Mouse (Mus musculus): Measurements from ENCODE around the gene Kcng1. TPM values are rescaled to one million over a fixed set of nuclear protein-coding genes. Genes with fewer than 3 reads are reported as not detected.

The Kcng1 gene
- total and polyA plus RNA-seq, 3 experiments: not detected

GRCm38 (mm10) chr2:168299650-168300049, 18.1 kb upstream of the Kcng1 start:
- TF ChIP-seq MYC (IDR thresholded peaks at IDR 0.05; ENCODE audit: low read depth, low read length) (no peak), ZKSCAN1 (IDR thresholded peaks at IDR 0.05; ENCODE audit: low read depth, low read length) (no peak), EP300 (IDR thresholded peaks at IDR 0.05; ENCODE audit: low read depth in 1 of 2, low read length in 2 of 2) (no peak), MAX (IDR thresholded peaks at IDR 0.05; ENCODE audit: low read length) (no peak), KAT2A (conservative IDR thresholded peaks at IDR 0.05; ENCODE audit: low read depth, low read length) (no peak), NELFE (IDR thresholded peaks at IDR 0.05; ENCODE audit: low read depth, low read length) (no peak)
- no peaks in the 10 kb centered on the region for H3K27me3 ChIP-seq (ENCODE audit: control insufficient read depth in 1 of 2, insufficient read depth in 2 of 2, low read length in 2 of 2)
- DNase-seq (ENCODE audit: low read depth, low spot score): no peak

GRCm38 (mm10) chr2:168296530-168296929, 15.0 kb upstream of the Kcng1 start:
- no peak overlapping the region for H3K9ac ChIP-seq (ENCODE audit: control insufficient read depth, low read depth, low read length, poor library complexity, severe bottlenecking)
- H3K79me2 ChIP-seq (ENCODE audit: control insufficient read depth, insufficient read depth, low read length, poor library complexity): no peaks in the 10 kb centered on the region
- no peak for DNase-seq (ENCODE audit: low read depth, low spot score)
- no peak overlapping the region for H3K27ac ChIP-seq (ENCODE audit: control insufficient read depth, low read depth, low read length)
- no peaks in the 10 kb centered on the region for H3K4me1 ChIP-seq (ENCODE audit: control insufficient read depth in 1 of 2, insufficient read depth in 2 of 2, low read length in 2 of 2)
- no peaks in the 10 kb centered on the region for H3K27me3 ChIP-seq (ENCODE audit: control insufficient read depth in 1 of 2, insufficient read depth in 2 of 2, low read length in 2 of 2)
- TF ChIP-seq TBP (IDR thresholded peaks at IDR 0.05; ENCODE audit: low read depth, low read length) (no peak), RCOR1 (IDR thresholded peaks at IDR 0.05; ENCODE audit: low read depth, low read length) (no peak), CTCF (IDR thresholded peaks at IDR 0.05 in 2 of 3, conservative IDR thresholded peaks at IDR 0.05 in 1 of 3; ENCODE audit: control insufficient read depth in 1 of 3, insufficient read depth in 1 of 3, low read depth in 2 of 3, low read length in 3 of 3, poor library complexity in 1 of 3, severe bottlenecking in 1 of 3) (peak in 2 of 3 experiments; percentile 16 to 18; a peak in 1 of 6 replicates), TCF12 (IDR thresholded peaks at IDR 0.05; ENCODE audit: low read depth, low read length) (no peak), POLR2AphosphoS2 (IDR thresholded peaks at IDR 0.05; ENCODE audit: low read length) (no peak)
- no peaks in the 10 kb centered on the region for H3K36me3 ChIP-seq (ENCODE audit: control insufficient read depth in 1 of 2, insufficient read depth in 2 of 2, low read length in 2 of 2)
- H3K4me3 ChIP-seq (ENCODE audit: control insufficient read depth in 1 of 2, insufficient read depth in 1 of 2, low read depth in 2 of 2, low read length in 2 of 2): no peak overlapping the region
- no peaks in the 10 kb centered on the region for H3K9me3 ChIP-seq (replicated peaks; ENCODE audit: insufficient read depth, low read length)

More at GRCm38 (mm10) chr2:168299650-168300049, 18.1 kb upstream of the Kcng1 start:
- Histone ChIP-seq H3K36me3 (ENCODE audit: control insufficient read depth in 1 of 2, insufficient read depth in 2 of 2, low read length in 2 of 2) (no peaks in the 10 kb centered on the region), H3K27ac (ENCODE audit: control insufficient read depth, low read depth, low read length) (no peak overlapping the region), H3K9ac (ENCODE audit: control insufficient read depth, low read depth, low read length, poor library complexity, severe bottlenecking) (no peak overlapping the region), H3K9me3 (replicated peaks; ENCODE audit: insufficient read depth, low read length) (no peaks in the 10 kb centered on the region), H3K4me1 (ENCODE audit: control insufficient read depth in 1 of 2, insufficient read depth in 2 of 2, low read length in 2 of 2) (no peaks in the 10 kb centered on the region), H3K4me3 (ENCODE audit: control insufficient read depth in 1 of 2, insufficient read depth in 1 of 2, low read depth in 2 of 2, low read length in 2 of 2) (no peak overlapping the region), H3K79me2 (ENCODE audit: control insufficient read depth, insufficient read depth, low read length, poor library complexity) (no peaks in the 10 kb centered on the region)

GRCm38 (mm10) chr2:168292521-168292920, 11.0 kb upstream of the Kcng1 start:
- H3K36me3 ChIP-seq (ENCODE audit: control insufficient read depth in 1 of 2, insufficient read depth in 2 of 2, low read length in 2 of 2): no peaks in the 10 kb centered on the region
- H3K9ac ChIP-seq (ENCODE audit: control insufficient read depth, low read depth, low read length, poor library complexity, severe bottlenecking): no peak overlapping the region
- H3K79me2 ChIP-seq (ENCODE audit: control insufficient read depth, insufficient read depth, low read length, poor library complexity): no peaks in the 10 kb centered on the region
- H3K9me3 ChIP-seq (replicated peaks; ENCODE audit: insufficient read depth, low read length): no peaks in the 10 kb centered on the region
- TF ChIP-seq TCF12 (IDR thresholded peaks at IDR 0.05; ENCODE audit: low read depth, low read length) (no peak), USF2 (IDR thresholded peaks at IDR 0.05; ENCODE audit: borderline replicate concordance in 1 of 2, insufficient read depth in 1 of 2, low read depth in 1 of 2, low read length in 2 of 2) (no peak), ZKSCAN1 (IDR thresholded peaks at IDR 0.05; ENCODE audit: low read depth, low read length) (no peak), ZMIZ1 (IDR thresholded peaks at IDR 0.05; ENCODE audit: low read depth, low read length) (no peak)
- no peaks in the 10 kb centered on the region for H3K4me1 ChIP-seq (ENCODE audit: control insufficient read depth in 1 of 2, insufficient read depth in 2 of 2, low read length in 2 of 2)
- no peak overlapping the region for H3K4me3 ChIP-seq (ENCODE audit: control insufficient read depth in 1 of 2, insufficient read depth in 1 of 2, low read depth in 2 of 2, low read length in 2 of 2)
- no peak for DNase-seq (ENCODE audit: low read depth, low spot score)
- no peak overlapping the region for H3K27ac ChIP-seq (ENCODE audit: control insufficient read depth, low read depth, low read length)
- H3K27me3 ChIP-seq (ENCODE audit: control insufficient read depth in 1 of 2, insufficient read depth in 2 of 2, low read length in 2 of 2): no peaks in the 10 kb centered on the region; a peak in 1 of 4 replicates
